Mouse (Mus musculus) embryonic fibroblast, embryonic 13.5 days (primary cell): ENCODE data around the gene Iqcb1. TPM values are rescaled to one million over a fixed set of nuclear protein-coding genes. Genes with fewer than 3 reads are reported as not detected.

Experiments
- H3K27ac ChIP-seq: 2 replicates; pipeline ENCODE4 v1.5.1; 2012; ENCODE audit warnings: low read length, control low read depth, inconsistent platforms; ENCODE audit not compliant: insufficient read depth
- H3K4me1 ChIP-seq: 2 replicates; pipeline ENCODE4 v1.6.1; 2011; ENCODE audit warnings: low read length; ENCODE audit not compliant: control insufficient read depth, insufficient read depth
- H3K4me3 ChIP-seq: 2 replicates; pipeline ENCODE4 v1.5.1; 2011; ENCODE audit warnings: mild to moderate bottlenecking, control low read depth, low read length; ENCODE audit not compliant: insufficient read depth
- CTCF ChIP-seq: IDR thresholded peaks from 2 replicates; pipeline ENCODE4 v1.5.1; 2011; ENCODE audit warnings: mild to moderate bottlenecking, control low read depth, low read length, moderate library complexity, borderline replicate concordance; ENCODE audit not compliant: insufficient read depth
- POLR2A ChIP-seq: IDR thresholded peaks from 2 replicates; pipeline ENCODE4 v1.6.1; 2011; ENCODE audit warnings: low read depth, mild to moderate bottlenecking, control low read depth, low read length, moderate library complexity
- polyA plus RNA-seq: library from polyadenylated mRNA; stranded (reverse); fragments of >200 nt; gene quantifications from 2 replicates; pipeline ENCODE4 v1.2.4, GENCODE M21; 2011; ENCODE audit warnings: low read depth; ENCODE audit not compliant: missing spikeins, insufficient read length

Gene Iqcb1
- polyA plus RNA-seq, 1 experiment, result 23.3 TPM

DNA sequence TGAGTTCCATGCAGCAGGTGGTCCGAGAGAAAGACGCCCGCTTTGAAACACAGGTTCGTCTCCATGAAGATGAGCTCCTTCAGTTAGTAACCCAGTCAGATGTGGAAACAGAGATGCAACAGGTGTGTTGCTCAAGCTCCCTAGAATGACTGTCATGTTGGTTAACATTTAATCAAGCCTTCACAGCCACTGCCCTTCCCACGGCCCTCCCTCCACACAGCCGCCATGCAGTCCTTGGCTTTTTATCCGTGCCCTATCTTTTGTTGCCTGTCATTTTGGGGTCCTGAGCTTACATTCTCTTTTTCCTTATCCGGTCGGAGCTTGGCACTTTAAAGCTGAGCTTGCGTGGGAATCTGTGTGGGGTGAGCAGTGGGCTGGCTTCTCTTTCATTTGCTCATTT lies 65.1 kb downstream of the Iqcb1 start:
- Histone ChIP-seq H3K27ac (no peak overlapping the region), H3K4me3 (no peak overlapping the region), H3K4me1 (no peaks in the 10 kb centered on the region)
- TF ChIP-seq POLR2A (no peak), CTCF (no peak)

DNA sequence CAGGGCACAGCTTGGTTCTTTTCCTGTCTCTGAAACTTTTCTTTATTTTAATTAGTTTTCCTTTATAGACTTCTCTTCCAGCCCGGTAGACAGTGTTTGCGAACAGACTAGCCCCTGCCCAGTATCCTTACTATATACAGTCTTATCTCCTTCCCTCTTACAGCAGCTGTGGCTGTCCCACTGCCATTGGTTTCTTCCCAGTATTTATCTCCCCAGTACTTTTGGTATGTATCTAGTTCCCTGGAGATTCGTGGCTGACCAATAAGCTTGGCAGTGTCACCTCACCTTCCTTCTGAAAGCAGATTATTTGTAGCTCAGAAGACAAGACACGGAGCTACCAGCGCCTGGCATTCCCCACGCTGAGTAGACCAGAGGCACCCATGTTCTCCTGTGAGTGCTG lies 68.5 kb downstream of the Iqcb1 start:
- TF ChIP-seq POLR2A (no peak), CTCF (no peak)
- Histone ChIP-seq H3K27ac (no peak overlapping the region), H3K4me1 (no peaks in the 10 kb centered on the region)

DNA sequence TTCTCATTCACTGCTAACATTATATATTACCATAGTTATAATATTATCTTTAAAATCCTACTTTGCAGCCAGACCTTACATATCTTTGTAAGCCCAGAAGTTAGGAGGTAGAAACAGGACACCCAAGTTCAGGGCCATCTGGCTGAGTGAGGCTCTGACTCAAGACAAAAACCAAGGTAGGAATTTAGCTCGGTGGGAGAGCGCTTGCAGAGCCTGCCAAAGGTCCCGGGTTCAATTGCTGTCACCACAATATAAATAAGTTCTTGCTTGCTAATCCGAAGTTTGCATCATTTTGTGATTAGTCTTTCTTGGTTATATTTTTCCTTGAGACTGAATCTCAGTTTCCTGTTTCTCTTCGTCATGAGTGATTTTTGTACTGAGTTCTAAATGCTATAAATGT lies 75.0 kb downstream of the Iqcb1 start:
- Histone ChIP-seq H3K4me3 (no peak overlapping the region), H3K4me1 (no peaks in the 10 kb centered on the region), H3K27ac (no peak overlapping the region)
- TF ChIP-seq POLR2A, result no peak
- no peak for TF ChIP-seq CTCF

More for the DNA sequence above, 68.5 kb downstream of the Iqcb1 start:
- no peak overlapping the region for H3K4me3 ChIP-seq

DNA sequence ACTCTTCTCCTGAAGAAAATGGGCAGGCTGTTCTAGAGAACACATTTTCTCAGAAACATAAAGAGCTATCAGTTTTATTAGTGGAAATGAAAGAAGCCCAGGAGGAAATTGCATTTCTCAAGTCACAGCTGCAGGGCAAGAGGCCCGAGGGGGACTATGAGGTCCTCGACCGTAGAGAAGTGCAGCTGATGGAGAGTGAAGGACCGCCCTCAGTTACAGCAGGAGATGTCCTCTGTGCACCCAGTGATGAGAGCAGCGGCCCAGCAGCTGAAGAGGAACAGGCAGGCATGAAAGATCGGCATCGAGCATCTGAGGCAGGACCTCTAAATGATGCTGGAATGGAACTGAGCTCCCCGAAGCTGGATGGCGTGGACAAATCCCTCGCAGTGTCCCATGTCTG lies 83.7 kb downstream of the Iqcb1 start:
- H3K4me1 ChIP-seq, result no peaks in the 10 kb centered on the region
- no peak overlapping the region for H3K27ac ChIP-seq
- TF ChIP-seq CTCF (no peak), POLR2A (no peak)
- no peak overlapping the region for H3K4me3 ChIP-seq

DNA sequence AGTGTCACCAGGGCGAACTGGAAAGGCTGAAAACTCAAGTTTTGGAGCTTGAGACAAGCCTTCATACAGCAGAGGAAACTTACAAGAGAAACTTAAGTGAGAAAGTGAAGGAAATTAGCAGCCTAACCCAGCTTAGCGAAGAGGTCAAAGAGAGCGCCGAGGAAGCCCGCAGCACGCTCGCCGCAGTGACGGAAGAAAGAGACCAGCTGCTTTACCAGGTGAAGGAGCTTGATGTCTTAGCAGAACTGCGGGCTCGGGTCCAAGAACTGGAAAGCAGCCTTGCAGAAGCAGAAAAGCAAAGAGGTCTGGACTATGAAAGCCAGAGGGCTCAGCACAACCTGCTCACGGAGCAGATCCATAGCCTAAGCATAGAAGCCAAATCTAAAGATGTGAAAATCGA lies 84.1 kb downstream of the Iqcb1 start:
- TF ChIP-seq POLR2A, result no peak
- TF ChIP-seq CTCF, result no peak
- Histone ChIP-seq H3K4me1 (no peaks in the 10 kb centered on the region), H3K4me3 (no peak overlapping the region), H3K27ac (no peak overlapping the region)

DNA sequence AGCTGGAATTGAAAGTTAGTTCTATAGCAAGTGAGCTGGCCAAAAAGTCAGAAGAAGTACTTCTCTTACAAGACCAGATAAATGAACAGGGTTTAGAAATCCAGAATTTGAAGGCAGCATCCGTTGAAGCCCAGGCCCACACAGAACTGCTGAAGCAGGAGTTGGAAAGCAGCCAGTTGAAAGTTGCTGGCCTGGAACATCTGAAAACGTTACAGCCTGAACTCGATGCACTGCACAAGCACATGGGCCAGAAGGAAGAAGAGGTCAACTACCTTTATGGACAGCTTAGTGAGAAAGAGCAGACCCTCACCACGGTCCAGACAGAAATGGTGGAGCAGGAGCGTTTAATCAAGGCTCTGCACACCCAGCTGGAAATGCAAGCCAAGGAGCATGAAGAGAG lies 86.0 kb downstream of the Iqcb1 start:
- TF ChIP-seq CTCF, result no peak
- TF ChIP-seq POLR2A, result no peak
- H3K4me3 ChIP-seq, result no peak overlapping the region
- H3K27ac ChIP-seq, result no peak overlapping the region
- no peaks in the 10 kb centered on the region for H3K4me1 ChIP-seq

DNA sequence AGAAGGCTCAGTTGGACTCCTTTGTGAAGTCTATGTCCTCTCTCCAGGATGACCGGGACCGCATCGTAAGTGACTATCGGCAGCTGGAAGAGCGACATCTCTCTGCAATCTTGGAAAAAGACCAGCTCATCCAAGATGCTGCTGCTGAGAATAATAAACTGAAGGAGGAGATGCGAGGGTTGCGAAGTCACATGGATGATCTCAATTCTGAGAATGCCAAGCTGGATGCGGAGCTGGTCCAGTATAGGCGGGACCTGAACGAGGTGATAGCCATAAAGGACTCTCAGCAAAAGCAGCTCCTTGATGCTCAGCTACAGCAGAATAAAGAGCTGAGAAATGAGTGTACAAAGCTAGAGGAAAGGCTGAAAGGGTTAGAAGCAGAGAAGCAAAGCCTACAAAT lies 90.3 kb downstream of the Iqcb1 start:
- TF ChIP-seq POLR2A (no peak), CTCF (no peak)
- Histone ChIP-seq H3K4me1 (no peaks in the 10 kb centered on the region), H3K4me3 (no peak overlapping the region), H3K27ac (no peak overlapping the region)

DNA sequence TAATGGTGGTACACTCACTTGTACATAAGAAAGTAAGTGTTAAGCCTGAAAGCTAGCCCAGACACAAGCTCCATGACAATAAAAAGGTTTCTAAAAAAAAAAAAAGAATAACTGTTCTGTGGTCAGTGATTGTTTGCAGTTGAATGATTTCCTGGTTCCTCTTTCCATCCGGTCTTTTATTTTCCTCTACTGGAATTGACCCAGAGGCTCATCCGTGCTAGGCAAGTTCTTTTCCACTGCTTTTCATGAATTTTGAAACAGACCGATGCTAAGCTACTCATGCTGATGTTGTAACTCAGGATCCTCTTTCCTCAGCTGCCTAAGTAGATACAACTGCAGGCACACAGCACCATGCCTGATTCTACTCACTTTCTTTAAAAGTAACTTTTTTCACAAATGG lies 92.2 kb downstream of the Iqcb1 start:
- Histone ChIP-seq H3K4me1 (no peaks in the 10 kb centered on the region), H3K4me3 (no peak overlapping the region), H3K27ac (no peak overlapping the region)
- no peak for TF ChIP-seq POLR2A
- TF ChIP-seq CTCF, result no peak

DNA sequence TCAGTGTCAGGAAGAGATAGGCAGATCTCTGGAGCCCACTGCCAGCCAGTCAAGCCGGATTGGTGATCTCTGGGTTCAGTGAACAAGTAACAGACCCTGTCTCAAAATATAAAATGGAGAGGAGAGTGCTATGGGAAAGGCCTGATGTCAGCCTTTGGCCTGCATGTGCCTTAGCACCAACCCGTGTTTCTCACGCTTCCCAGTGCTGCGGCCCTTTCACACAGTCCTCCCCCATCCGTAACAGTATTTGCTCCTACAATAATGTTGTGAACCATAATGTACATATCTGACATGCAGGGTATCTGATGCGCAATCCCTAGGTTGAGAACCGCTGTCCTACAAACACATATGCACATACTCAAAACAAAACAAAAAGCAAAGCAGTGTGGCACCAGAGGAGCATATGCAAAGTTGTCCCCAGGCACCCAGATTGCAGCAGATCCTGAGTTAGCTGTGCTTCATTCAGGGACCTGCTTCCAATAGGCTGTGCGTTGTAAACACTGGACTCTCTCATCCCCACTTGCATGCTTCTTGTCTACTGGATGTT lies 93.0 kb downstream of the Iqcb1 start:
- Histone ChIP-seq H3K4me3 (no peak overlapping the region), H3K4me1 (no peaks in the 10 kb centered on the region), H3K27ac (no peak overlapping the region)
- TF ChIP-seq CTCF (no peak), POLR2A (no peak)

DNA sequence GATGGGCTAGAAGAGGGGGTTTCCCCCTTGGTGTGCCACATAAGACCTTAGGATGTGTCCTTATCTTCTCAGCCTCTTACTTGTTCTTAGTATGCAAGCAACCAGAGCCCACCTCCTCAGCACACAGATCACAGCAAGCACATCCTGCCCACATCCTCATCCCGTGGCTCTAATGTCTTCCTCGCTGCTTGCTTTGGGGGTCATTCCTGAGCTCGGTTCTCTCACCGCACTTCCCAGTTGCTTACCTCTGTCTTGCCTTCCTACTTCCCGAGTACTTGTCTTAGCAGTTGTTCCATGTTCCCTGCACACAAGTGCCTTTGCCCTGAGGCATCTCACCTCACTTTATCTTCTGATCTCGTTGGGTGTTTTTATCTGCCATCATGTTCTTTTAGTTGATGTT lies 93.8 kb downstream of the Iqcb1 start:
- Histone ChIP-seq H3K4me1 (no peaks in the 10 kb centered on the region), H3K4me3 (no peak overlapping the region), H3K27ac (no peak overlapping the region)
- TF ChIP-seq CTCF (no peak), POLR2A (no peak)

Other genes with a start within 250 kb of the Iqcb1 start
- 0.21 TPM in 1 of 2 replicates, not detected in the other for gene Cd86, start 162.3 kb upstream of the Iqcb1 start, polyA plus RNA-seq
- not detected in 2 replicates for gene Ildr1, start 134.4 kb upstream of the Iqcb1 start, polyA plus RNA-seq
- 0.86 TPM in 1 of 2 replicates, not detected in the other for gene Slc15a2, start 43.4 kb upstream of the Iqcb1 start, polyA plus RNA-seq
- 1.0 and 1.9 TPM in 2 replicates for gene Eaf2, start 46.6 kb downstream of the Iqcb1 start, polyA plus RNA-seq
- gene Golgb1, start 46.8 kb downstream of the Iqcb1 start, polyA plus RNA-seq, result 57.5 and 64.4 TPM in 2 replicates
- 1.6 TPM in 1 of 2 replicates, not detected in the other for gene Hcls1, start 106.6 kb downstream of the Iqcb1 start, polyA plus RNA-seq
- not detected in 2 replicates for gene Fbxo40, start 162.1 kb downstream of the Iqcb1 start, polyA plus RNA-seq
- 5.6 and 5.7 TPM in 2 replicates for gene Polq, start 183.4 kb downstream of the Iqcb1 start, polyA plus RNA-seq